Mouse (Mus musculus) layer of hippocampus, adult 2 months (tissue): ENCODE measurements around the gene Deaf1. TPM values are rescaled to one million over a fixed set of nuclear protein-coding genes. Genes with fewer than 3 reads are reported as not detected.

ENCODE experiments used
- DNase-seq, 2 experiments: peaks; one replicate each; pipeline ENCODE4 v3.0.0; 2022; ENCODE audit warnings: low spot score in 2 of 2
- H3K27ac ChIP-seq: fragments of 200-600 bp; 2 replicates; pipeline ENCODE4 v1.8.1; 2022
- H3K4me3 ChIP-seq: fragments of 200-600 bp; 2 replicates; pipeline ENCODE4 v1.8.1; 2022; ENCODE audit warnings: mild to moderate bottlenecking
- CTCF ChIP-seq: fragments of 200-600 bp; conservative IDR thresholded peaks from 2 replicates; pipeline ENCODE4 v1.8.1; 2022; ENCODE audit warnings: antibody characterized with exemption, mild to moderate bottlenecking, moderate library complexity
- total RNA-seq, 2 experiments: library from RNA; stranded (reverse); gene quantifications; 2 replicates each; pipeline ENCODE4 v1.2.3; 2021

Gene Deaf1
- total RNA-seq, 2 experiments from 2014 or later: 74.1 to 77.0 TPM

DNA sequence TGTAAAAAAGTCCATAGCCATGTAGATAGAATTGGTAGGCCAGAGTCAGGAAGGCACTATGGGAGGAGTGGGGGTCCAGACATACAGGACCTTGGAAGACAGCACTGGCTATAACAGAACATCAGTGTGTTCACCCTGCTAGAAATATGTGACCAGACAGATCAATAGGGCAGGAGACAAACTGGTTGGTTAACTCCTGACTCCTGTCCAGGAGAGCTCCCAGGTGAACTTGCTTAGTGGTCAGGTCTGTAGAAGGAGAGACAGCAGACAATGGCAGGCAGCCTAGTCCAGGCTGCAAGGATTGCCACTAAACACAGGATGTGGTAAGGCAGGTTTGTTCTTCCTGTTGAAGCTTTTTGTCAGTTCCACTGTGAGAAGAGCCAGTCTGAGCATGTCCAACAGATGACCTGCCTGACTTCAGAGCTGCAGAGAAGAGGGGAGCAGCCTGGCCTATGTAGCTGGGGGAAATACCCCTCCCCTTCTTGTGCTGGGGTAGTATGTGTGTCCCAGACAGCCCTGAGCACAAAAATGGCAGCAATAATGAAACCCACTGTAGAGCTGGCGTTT, 24.7 kb downstream of the Deaf1 start:
- DNase-seq: no peak
- Histone ChIP-seq H3K4me3 (no peak overlapping the region), H3K27ac (no peak overlapping the region)
- TF ChIP-seq CTCF: no peak

- no peak for TF ChIP-seq CTCF
- no peak for DNase-seq
- Histone ChIP-seq H3K4me3 (no peak overlapping the region), H3K27ac (no peak overlapping the region)
Observed at GRCm38 (mm10) chr7:141301386-141301785, 26.1 kb downstream of the Deaf1 start.

DNA sequence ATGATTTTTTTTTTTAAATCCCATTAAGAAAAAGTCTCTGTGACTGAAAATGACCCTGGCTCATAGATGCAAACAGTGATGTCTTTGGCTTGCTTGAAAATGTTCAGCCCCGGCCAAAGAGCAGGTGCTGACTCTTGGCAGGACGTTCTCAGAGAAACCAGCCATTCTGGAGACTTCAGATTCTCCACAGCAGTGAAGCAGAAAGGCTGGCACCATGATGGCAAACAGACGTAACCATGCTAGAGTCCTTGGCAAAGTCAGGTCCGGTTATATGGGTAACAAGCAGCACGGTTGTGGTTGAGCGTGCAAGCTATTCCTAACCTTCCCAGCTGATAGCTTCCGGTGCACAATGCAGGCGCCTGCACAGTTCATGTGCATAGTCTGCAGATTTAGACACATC, 28.3 kb downstream of the Deaf1 start:
- Histone ChIP-seq H3K4me3 (no peak overlapping the region), H3K27ac (no peak overlapping the region)
- no peak for TF ChIP-seq CTCF
- no peak for DNase-seq

- H3K27ac ChIP-seq: no peak overlapping the region
- TF ChIP-seq CTCF: no peak
- no peak overlapping the region for H3K4me3 ChIP-seq
- DNase-seq: no peak
Observed at GRCm38 (mm10) chr7:141297926-141298650, 29.4 kb downstream of the Deaf1 start.

- H3K4me3 ChIP-seq: no peak overlapping the region
- DNase-seq: no peak
- no peak overlapping the region for H3K27ac ChIP-seq
- no peak for TF ChIP-seq CTCF
Observed at GRCm38 (mm10) chr7:141294479-141294878, 33.0 kb downstream of the Deaf1 start.

GRCm38 (mm10) chr7:141293852-141294471, 33.5 kb downstream of the Deaf1 start:
- H3K4me3 ChIP-seq: peak overlapping the region; percentile 12; the same call in 1 of the 2 replicates
- no peak for DNase-seq
- no peak for TF ChIP-seq CTCF
- no peak overlapping the region for H3K27ac ChIP-seq

DNA sequence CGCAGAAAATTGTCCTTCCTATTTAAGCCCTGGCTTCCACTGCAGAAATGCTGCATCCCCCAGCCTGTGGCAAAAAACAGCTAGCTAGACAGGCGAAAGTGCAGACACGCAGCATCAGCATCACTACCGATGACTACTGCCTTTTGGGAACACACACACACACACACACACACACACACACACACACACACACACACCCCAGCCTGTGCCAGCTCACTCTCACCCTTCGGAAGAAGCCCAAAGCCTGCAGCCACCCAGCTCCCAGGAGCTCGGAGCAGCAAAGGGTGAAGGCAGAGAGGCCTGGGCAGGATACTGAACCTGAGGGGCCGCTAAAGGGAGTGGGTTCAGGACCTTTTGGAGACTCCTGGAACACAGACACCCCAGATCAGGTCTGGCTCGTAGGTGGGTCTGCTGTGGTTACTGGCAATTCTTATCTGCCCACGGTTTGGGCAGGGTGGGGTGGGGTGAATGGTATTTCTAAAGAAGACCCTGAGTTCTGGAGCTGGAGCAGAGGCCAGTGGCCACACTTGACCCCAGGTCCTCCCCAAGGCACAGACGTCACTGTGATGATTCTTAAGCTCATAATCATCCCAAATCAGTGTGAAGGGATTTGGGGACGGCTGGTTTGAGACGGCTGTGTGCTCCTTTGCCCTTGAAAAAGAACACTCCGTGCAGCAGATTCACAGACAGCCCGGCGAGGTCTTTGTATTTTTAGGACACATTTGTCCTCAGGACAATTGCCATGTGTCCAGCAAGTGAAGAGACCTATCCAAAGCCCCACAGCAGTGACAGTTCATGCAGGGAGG, 34.7 kb downstream of the Deaf1 start:
- Histone ChIP-seq H3K27ac (no peak overlapping the region), H3K4me3 (no peak overlapping the region; the same call in 1 of the 2 replicates)
- no peak for DNase-seq
- TF ChIP-seq CTCF: no peak

DNA sequence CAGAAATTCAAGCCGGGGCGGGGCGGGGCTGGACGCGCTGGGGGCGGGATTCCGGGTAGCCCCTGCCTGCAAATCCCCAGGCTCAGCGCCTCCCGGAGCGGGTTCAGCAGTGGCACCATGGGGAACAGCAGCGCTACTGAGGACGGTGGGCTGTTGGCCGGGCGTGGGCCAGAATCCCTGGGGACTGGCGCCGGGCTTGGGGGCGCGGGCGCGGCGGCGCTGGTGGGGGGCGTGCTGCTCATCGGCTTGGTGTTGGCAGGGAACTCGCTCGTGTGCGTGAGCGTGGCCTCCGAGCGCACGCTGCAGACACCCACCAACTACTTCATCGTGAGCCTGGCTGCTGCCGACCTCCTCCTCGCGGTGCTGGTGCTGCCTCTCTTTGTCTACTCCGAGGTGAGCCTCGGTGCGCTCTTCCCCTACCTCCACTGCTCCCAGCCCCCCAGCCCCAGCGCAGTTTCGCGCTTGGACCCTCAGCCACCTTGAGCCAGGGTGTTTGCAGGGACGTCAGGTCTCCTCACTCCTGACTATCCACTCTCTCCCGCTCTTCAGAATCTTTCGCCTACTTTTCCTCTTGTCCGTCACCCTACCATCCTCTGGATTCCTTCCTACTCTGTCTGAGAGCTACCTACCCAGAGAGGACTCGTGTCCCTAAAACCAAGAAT, 35.4 kb downstream of the Deaf1 start, which contains the start of gene Drd4:
Drd4 (plus strand) TSS at position 86 of the 662 bp plus-strand sequence.
- 0 out of 2 replicates have a peak, but pooled peaks have one; percentile 4 for TF ChIP-seq CTCF
- H3K27ac ChIP-seq: no peak within 1 kb of the TSS
- H3K4me3 ChIP-seq: peak within 1 kb of the TSS; percentile 48
- no peak for DNase-seq

GRCm38 (mm10) chr7:141288042-141288441, 39.4 kb downstream of the Deaf1 start:
- no peak for TF ChIP-seq CTCF
- DNase-seq: no peak
- no peak overlapping the region for H3K4me3 ChIP-seq
- H3K27ac ChIP-seq: no peak overlapping the region

DNA sequence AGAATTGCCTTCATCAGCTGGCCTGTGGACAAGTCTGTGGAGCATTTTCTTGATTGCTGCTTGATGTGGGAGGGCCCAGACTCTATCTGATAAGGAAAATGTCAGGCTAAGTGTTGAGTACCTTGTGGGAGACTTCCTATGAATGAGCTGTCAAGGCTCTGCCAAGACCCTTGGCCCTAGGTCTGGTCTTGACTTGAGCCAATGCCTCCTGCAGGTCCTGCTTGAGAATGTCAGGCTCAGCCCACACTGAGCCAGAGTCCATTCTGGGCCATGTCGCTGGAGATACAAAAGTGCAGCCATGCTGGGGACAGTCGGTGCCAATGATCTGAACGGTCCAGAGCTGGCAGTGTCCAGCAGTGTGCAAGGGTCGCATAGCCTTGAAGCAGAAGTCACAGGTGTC, 44.7 kb downstream of the Deaf1 start:
- Histone ChIP-seq H3K27ac (no peak overlapping the region), H3K4me3 (no peak overlapping the region)
- no peak for DNase-seq
- TF ChIP-seq CTCF: no peak

DNA sequence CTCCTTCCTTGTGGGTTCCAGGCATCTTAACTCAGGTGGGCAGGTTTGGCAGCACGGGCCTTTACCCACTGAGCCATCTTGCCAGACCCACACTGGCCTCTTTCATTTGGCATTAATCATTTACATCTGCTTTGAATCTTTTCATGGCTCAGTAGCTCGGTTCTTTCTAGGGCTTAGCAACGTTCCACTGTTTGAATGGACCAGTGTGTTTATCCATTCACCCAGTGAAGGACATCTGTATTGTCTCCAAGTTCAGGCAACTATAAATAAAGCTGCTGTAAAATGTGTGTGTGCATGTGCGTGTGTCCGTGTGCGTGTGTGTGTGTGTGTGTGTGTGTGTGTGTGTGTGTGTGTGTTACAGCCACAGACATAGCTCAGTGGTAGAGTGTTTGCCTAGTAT, 46.0 kb downstream of the Deaf1 start:
- no peak for DNase-seq
- TF ChIP-seq CTCF: no peak
- no peak overlapping the region for H3K4me3 ChIP-seq
- H3K27ac ChIP-seq: no peak overlapping the region
